Mouse (Mus musculus): ENCODE measurements around the gene 2310057J18Rik. TPM values are rescaled to one million over a fixed set of nuclear protein-coding genes. Genes with fewer than 3 reads are reported as not detected.
"Not testable (repeated sequence)": the region's sequence is repeated elsewhere in the genome, so short reads cannot be mapped to it uniquely, and the experiment has no call there.

The 2310057J18Rik gene
- not detected for total RNA-seq (2021)
- long read RNA-seq, experiment 1: 0 reads
- long read RNA-seq, experiment 2: 0 reads

DNA sequence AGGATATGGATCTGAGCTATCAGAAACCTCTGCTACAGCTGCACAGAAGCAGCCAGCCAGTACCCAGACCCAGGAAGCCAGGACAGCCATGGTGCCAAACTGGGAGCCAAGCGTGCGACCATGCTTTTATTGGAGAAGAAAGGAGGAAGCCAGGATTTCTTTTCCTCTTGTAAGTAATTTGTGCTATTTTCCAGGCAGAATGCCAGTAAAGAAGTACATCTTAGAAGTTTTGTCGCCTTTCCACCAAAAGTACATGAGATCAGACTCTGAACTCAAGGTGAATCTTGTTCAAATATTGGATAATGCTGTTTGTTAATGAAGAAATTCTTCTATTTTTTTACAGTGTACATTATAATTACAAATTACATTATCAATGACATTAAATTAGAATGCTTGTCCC, at the start of gene 2310057J18Rik:
Gene 2310057J18Rik, minus strand, starts transcription at position 101 of the 400 bp plus-strand sequence.
- no peak for DNase-seq (ENCODE audit: low spot score in 2 of 2)

GRCm38 (mm10) chr10:29029960-29030359, 43.9 kb upstream of the 2310057J18Rik start:
- DNase-seq (ENCODE audit: low spot score in 2 of 2): not testable (repeated sequence)

DNA sequence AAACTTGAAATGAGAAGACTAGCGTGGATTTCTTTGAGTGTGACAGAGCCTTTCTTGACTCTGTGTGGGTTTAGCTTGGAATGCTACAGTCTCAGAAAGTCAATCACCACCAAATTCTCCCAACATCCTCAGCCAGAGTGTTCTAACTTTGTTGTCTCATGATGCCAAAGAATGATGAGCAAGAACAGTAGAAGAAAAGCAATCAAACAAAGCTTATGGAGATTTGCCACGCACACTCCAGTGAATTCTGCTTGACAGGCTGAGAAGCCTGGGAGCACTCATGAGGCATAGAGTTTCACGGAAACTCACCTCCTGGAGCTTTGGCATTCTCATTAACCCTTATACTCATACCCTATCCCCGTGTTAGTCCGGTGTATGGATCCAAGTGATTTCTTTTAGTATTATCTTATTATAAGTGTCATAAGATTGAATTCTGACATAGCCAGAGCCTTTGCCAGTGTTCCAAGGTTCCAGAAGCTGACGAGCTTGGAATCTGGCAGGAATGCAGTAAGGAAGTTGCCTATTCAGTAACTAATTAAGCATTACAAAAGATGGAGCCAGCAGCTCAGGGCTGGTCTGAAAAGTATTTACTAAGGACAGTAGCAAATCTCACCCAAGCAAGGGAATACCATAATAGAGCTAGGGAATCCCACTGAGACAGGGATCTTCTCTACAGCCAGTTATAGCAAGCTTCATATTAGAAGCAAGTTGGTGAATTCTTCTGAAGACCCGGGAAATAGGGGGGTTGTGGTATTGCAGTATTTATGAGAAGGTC, 33.6 kb upstream of the 2310057J18Rik start:
- no peak for DNase-seq (ENCODE audit: low spot score in 2 of 2)

DNA sequence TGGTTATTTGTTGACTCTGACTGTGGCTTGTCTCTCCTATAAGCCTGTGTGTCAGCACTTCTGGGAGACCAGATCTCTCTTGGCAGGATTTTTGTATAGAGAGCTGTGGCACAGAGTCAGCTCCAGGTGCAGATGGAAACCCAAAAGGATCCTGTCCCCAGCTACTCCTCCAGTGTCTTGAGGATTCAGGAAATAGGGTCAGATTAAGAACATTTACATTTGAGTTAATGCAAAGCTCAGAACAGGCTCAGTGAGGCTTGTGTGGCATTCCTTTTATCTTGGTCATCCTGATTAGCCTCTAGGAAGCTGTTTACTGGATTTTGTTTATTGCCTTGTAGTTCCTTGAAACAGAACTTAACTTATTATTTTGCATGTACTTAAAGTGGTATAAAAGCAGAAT, 11.7 kb upstream of the 2310057J18Rik start:
- DNase-seq (ENCODE audit: low spot score in 2 of 2): no peak

DNA sequence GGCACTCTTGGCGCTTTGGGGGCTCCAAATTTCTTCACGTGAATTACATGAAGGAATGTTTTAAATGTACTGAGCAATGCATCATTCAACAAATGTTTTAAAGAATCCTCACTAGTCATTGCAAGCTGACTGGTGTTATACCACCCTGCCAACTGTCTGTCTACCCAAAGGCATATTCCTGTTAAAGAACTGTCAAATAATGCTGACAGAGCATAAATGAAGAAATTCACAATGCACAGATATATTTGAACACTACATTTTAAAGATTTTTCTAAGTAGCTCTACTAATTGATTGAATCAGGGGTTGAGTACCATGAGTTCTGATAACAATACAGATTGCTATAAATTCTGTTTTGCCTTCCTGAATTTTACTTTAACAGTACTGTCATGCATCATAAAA, 2.9 kb upstream of the 2310057J18Rik start:
- DNase-seq (ENCODE audit: low spot score in 2 of 2): no peak

DNA sequence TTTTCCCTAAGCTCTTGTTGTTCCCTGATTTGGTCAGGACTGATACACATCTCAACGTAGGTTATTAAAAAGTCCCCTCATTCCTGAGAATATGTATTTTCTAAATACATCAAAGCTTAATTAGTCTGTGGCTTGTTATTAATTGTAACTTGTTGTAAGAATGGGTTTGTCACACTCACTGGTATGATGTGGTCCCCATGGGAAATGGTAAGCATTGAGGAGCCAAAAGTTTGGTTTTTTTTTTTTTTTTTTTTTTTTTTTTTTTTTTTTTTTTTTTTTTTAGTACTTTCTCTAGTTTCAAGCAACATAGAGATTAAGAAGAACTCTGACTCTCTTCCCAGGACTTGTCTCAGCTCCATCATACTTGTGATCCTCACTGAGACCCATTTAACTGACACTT, 17.9 kb downstream of the 2310057J18Rik start:
- DNase-seq (ENCODE audit: low spot score in 2 of 2): no peak

DNA sequence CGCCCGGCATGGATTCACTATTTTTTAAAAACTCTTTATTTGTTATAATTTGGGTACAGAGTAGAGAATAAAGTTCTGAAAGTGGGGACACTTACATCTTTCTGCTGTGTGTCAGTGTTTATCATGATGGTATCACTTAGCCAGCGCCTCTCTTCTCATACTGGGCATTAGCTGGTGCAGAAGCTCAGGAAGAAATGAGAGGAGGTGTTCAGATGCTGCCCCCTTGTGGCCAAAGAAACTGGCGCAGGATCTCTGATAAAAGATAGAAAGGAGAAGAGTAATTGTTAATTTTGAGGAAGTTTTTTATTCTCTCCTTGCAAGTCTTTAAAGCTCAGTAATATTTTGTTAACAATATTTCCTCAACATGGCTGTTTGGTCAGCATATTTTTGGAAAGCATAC, 31.0 kb downstream of the 2310057J18Rik start:
- DNase-seq (ENCODE audit: low spot score in 2 of 2): peak; percentile 72 to 80

DNA sequence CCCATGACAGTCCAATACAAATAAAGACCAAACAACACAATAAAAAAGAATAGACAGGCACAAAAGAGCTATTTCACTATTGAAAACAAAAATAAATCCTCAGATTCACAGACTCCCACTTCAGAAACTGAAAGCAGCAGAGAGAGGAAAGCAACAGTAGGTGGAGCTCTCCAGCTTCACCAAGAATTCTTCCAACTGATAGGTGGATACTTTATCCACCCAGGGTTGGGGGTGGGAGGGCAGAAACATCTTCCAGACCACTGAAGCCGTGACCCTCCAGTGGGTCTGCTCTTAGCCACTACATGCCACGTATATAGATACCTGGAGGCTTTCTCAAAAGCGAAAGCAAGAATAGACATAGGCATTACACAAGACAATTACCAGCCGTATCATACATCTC, 31.6 kb downstream of the 2310057J18Rik start:
- no peak for DNase-seq (ENCODE audit: low spot score in 2 of 2)

Other genes starting within 250 kb of the 2310057J18Rik start
- 100 to 1,000 TPM; 169 to 170 TPM for gene Soga3, start 157.5 kb upstream of the 2310057J18Rik start, total RNA-seq (2021)
- gene Gm49353, start 212.7 kb upstream of the 2310057J18Rik start, total RNA-seq (2021): 10 to 100 TPM; 17.1 to 28.3 TPM
- 10 to 100 TPM; 74.3 to 76.2 TPM for gene 9330159F19Rik, start 225.3 kb upstream of the 2310057J18Rik start, total RNA-seq (2021)